Mouse (Mus musculus): ENCODE results near the gene Slirp.
"Not testable (repeated sequence)": the region's sequence is repeated elsewhere in the genome, so short reads cannot be mapped to it uniquely, and the experiment has no call there.

Gene Slirp

GRCm38 (mm10) chr12:87442177-87443114 is 1.2 kb upstream of the Slirp start:
- DNase-seq, result peak; percentile 42

- no peak for DNase-seq
These were observed 489 bp upstream of the Slirp start for GRCm38 (mm10) chr12:87443115-87443699.

- no peak for DNase-seq
These were observed 515 bp downstream of the Slirp start for GRCm38 (mm10) chr12:87444211-87444610.

GRCm38 (mm10) chr12:87449456-87449855 is 5.8 kb downstream of the Slirp start:
- no peak for DNase-seq

- DNase-seq, result peak; percentile 60
These were observed 21.1 kb downstream of the Slirp start for GRCm38 (mm10) chr12:87464678-87465297.

- no peak for DNase-seq
These were observed 26.8 kb downstream of the Slirp start for GRCm38 (mm10) chr12:87470263-87471136.

- DNase-seq, result no peak
These were observed 27.8 kb downstream of the Slirp start for GRCm38 (mm10) chr12:87471421-87471963.

- peak; percentile 94 for DNase-seq
These were observed 28.5 kb downstream of the Slirp start, which contains the start of gene Snw1 for GRCm38 (mm10) chr12:87471964-87472786. Gene Snw1, minus strand, starts transcription at chr12:87472274.

- no peak for DNase-seq
These were observed 31.1 kb downstream of the Slirp start for GRCm38 (mm10) chr12:87474756-87475155.

GRCm38 (mm10) chr12:87482482-87482881 is 38.8 kb downstream of the Slirp start:
- not testable (repeated sequence) for DNase-seq

GRCm38 (mm10) chr12:87488683-87489082 is 45.0 kb downstream of the Slirp start:
- not testable (repeated sequence) for DNase-seq

- DNase-seq, result not testable (repeated sequence)
These were observed 50.7 kb downstream of the Slirp start, which contains the start of gene Gm5788 for GRCm38 (mm10) chr12:87494421-87494820. Gene Gm5788, plus strand, starts transcription at chr12:87494721.

Measured in liver (tissue).